Mouse (Mus musculus) mesoderm, embryonic 11.5 days (tissue): ENCODE data around the gene Aurkc.
"Not testable (repeated sequence)": the region's sequence is repeated elsewhere in the genome, so short reads cannot be mapped to it uniquely, and the experiment has no call there.

ENCODE experiments used
- DNase-seq: peaks from one replicate; pipeline ENCODE4 v3.0.0-alpha.2; 2012; ENCODE audit warnings: low read depth, low spot score

The Aurkc gene

GRCm38 (mm10) chr7:6995251-6995650 is at the start of gene Aurkc:
Gene Aurkc, plus strand, starts transcription at chr7:6995300.
- DNase-seq: not testable (repeated sequence)

GRCm38 (mm10) chr7:6948061-6948460 is 47.0 kb upstream of the Aurkc start:
- not testable (repeated sequence) for DNase-seq

GRCm38 (mm10) chr7:6956576-6956975 is 38.5 kb upstream of the Aurkc start:
- no peak for DNase-seq

- no peak for DNase-seq
Measured at GRCm38 (mm10) chr7:6958574-6958973, 36.5 kb upstream of the Aurkc start.

- DNase-seq: no peak
Measured at GRCm38 (mm10) chr7:6973566-6973965, 21.5 kb upstream of the Aurkc start.

GRCm38 (mm10) chr7:6976890-6977289 is 18.2 kb upstream of the Aurkc start:
- no peak for DNase-seq

- DNase-seq: not testable (repeated sequence)
Measured at GRCm38 (mm10) chr7:6998914-6999313, 3.8 kb downstream of the Aurkc start.

GRCm38 (mm10) chr7:7005441-7005840 is 10.3 kb downstream of the Aurkc start:
- DNase-seq: not testable (repeated sequence)

- DNase-seq: no peak
Measured at GRCm38 (mm10) chr7:7027445-7027844, 32.3 kb downstream of the Aurkc start.

- DNase-seq: not testable (repeated sequence)
Measured at GRCm38 (mm10) chr7:7049659-7050320, 54.7 kb downstream of the Aurkc start.
